Mouse (Mus musculus) T-helper 17 cell (primary cell): ENCODE results near the gene Cntn6.

ENCODE experiments used
- in situ Hi-C, 2 experiments: fragments of 300-600 bp; cut with MboI, MseI; formaldehyde crosslinking; loops; 1 replicate in 1 of 2; 2 replicates in 1 of 2; pipeline ENCODE4 v1.15.1; 2025; ENCODE audit warnings: high pct_unique_total_duplicates in 2 of 2

Gene Cntn6

GRCm38 (mm10) chr6:104492490-104493431 is at the start of gene Cntn6:
Gene Cntn6, plus strand, starts transcription at chr6:104492790.
- in situ Hi-C loops = no loop called here

GRCm38 (mm10) chr6:104443731-104444130 is 48.9 kb upstream of the Cntn6 start:
- in situ Hi-C loops = no loop called here

- in situ Hi-C loops = no loop called here
These were observed 21.9 kb upstream of the Cntn6 start for GRCm38 (mm10) chr6:104470706-104471105.

- in situ Hi-C loops = no loop called here
These were observed 13.3 kb upstream of the Cntn6 start for GRCm38 (mm10) chr6:104479242-104479641.

- in situ Hi-C loops = no loop called here
These were observed 869 bp downstream of the Cntn6 start for GRCm38 (mm10) chr6:104493459-104493858.

GRCm38 (mm10) chr6:104495801-104496200 is 3.2 kb downstream of the Cntn6 start:
- in situ Hi-C loops = no loop called here

- in situ Hi-C loops = no loop called here
These were observed 71.4 kb downstream of the Cntn6 start for GRCm38 (mm10) chr6:104563993-104564392.

GRCm38 (mm10) chr6:104569564-104569963 is 77.0 kb downstream of the Cntn6 start:
- in situ Hi-C loops = no loop called here

- in situ Hi-C loops = no loop called here
These were observed 95.4 kb downstream of the Cntn6 start for GRCm38 (mm10) chr6:104588028-104588427.

- in situ Hi-C loops = no loop called here
These were observed 108.3 kb downstream of the Cntn6 start for GRCm38 (mm10) chr6:104600838-104601397.

- in situ Hi-C loops = no loop called here
These were observed 110.3 kb downstream of the Cntn6 start for GRCm38 (mm10) chr6:104602894-104603293.

GRCm38 (mm10) chr6:104603371-104603770 is 110.8 kb downstream of the Cntn6 start:
- in situ Hi-C loops = no loop called here

- in situ Hi-C loops = no loop called here
These were observed 112.6 kb downstream of the Cntn6 start for GRCm38 (mm10) chr6:104605214-104605613.

- in situ Hi-C loops = no loop called here
These were observed 160.9 kb downstream of the Cntn6 start for GRCm38 (mm10) chr6:104653518-104653917.

- in situ Hi-C loops = no loop called here
These were observed 176.1 kb downstream of the Cntn6 start for GRCm38 (mm10) chr6:104668701-104669100.

GRCm38 (mm10) chr6:104674249-104674648 is 181.7 kb downstream of the Cntn6 start:
- in situ Hi-C loops = no loop called here

- in situ Hi-C loops = loop anchor here in 1 of 2 experiments (10.0 kb wide), 1 partner anchor 1485 kb away; no protein-coding TSS in a partner anchor
These were observed 187.4 kb downstream of the Cntn6 start for GRCm38 (mm10) chr6:104679809-104680495.

GRCm38 (mm10) chr6:104687980-104688379 is 195.4 kb downstream of the Cntn6 start:
- in situ Hi-C loops = loop anchor here in 1 of 2 experiments (10.0 kb wide), 1 partner anchor 1477 kb away; no protein-coding TSS in a partner anchor

GRCm38 (mm10) chr6:104688439-104689125 is 196.0 kb downstream of the Cntn6 start:
- in situ Hi-C loops = loop anchor here in 1 of 2 experiments (10.0 kb wide), 1 partner anchor 1476 kb away; no protein-coding TSS in a partner anchor

- in situ Hi-C loops = no loop called here
These were observed 236.0 kb downstream of the Cntn6 start for GRCm38 (mm10) chr6:104728571-104728970.

- in situ Hi-C loops = no loop called here
These were observed 241.7 kb downstream of the Cntn6 start for GRCm38 (mm10) chr6:104734256-104734655.
